Mouse (Mus musculus): ENCODE measurements around the gene D17H6S53E.

DNA sequence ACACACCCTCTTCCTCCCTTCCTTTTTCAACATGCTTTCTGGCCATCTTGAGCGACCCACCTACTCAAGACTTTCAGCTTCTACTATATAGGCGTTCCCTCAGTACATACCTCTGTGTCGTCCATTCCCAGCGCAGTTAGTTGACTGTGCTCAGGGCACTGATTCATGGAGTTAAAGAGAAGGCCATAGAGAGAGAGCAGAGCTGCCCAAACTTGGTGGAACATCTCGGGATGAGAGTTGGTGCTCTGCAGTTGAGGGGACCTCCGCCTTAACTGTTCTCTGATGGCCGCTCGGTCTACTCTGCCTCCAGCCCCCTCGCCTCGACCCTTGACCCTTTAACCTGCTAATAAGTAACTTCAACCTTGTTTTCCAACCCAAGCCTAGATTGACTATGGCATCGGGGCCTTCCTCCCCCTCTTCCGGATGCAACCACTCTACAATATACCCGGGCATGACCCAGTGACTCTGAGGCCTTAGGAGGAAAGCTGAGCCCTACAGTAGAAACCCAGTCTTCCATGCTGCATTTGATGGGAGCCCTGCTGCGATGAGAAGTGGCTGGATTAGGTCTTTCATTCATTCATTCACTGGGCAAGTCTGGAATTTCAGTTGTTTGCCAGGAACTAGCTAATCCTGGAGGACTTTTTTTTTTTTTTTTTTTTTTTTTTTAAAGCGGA, 5.5 kb downstream of the D17H6S53E start, which contains the start of gene Apom:
- TF ChIP-seq CTCF (IDR thresholded peaks at IDR 0.05; ENCODE audit: low read depth, low read length) (no peak), TAL1 (conservative IDR thresholded peaks at IDR 0.05; ENCODE audit: low read depth, low read length) (no peak), GATA2 (IDR thresholded peaks at IDR 0.05; ENCODE audit: borderline replicate concordance, low read depth, low read length) (no peak)
